Mouse (Mus musculus): ENCODE results near the gene Ankfn1. TPM values are rescaled to one million over a fixed set of nuclear protein-coding genes. Genes with fewer than 3 reads are reported as not detected.

Ankfn1 gene
- polyA plus RNA-seq (2011; ENCODE audit: insufficient read length, low read depth, missing spikeins): not detected in 2 replicates

DNA sequence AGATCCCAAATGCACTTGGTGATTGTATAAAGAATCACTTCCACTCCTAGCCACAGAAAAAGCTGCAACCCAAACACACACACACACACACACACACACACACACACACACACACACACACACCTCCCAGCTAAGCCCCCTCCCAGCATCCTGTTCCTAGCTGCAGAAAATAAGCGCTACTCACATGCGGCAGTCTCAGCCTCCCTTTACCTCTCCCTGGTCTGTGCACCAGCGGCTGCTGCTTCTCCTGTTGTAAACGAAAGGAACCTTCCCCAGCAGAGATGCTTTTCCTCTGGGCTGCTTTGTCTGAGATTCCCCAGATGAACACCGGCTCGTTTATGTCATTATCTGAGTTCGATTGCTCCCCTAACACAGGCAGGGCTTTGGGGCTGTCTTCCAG lies at the start of gene Ankfn1:
Gene Ankfn1 (minus strand): TSS at position 223 of the 400 bp plus-strand sequence.
- Histone ChIP-seq H3K27ac (ENCODE audit: insufficient read depth, low read length) (no peak within 1 kb of the TSS), H3K4me3 (ENCODE audit: insufficient read depth, low read length) (no peak within 1 kb of the TSS), H3K4me1 (ENCODE audit: control insufficient read depth, insufficient read depth, low read length) (no peaks in the 10 kb centered on the region)
- TF ChIP-seq POLR2A (IDR thresholded peaks at IDR 0.05; ENCODE audit: low read depth, low read length) (no peak), CTCF (IDR thresholded peaks at IDR 0.05; ENCODE audit: borderline replicate concordance, insufficient read depth, low read length) (no peak)

DNA sequence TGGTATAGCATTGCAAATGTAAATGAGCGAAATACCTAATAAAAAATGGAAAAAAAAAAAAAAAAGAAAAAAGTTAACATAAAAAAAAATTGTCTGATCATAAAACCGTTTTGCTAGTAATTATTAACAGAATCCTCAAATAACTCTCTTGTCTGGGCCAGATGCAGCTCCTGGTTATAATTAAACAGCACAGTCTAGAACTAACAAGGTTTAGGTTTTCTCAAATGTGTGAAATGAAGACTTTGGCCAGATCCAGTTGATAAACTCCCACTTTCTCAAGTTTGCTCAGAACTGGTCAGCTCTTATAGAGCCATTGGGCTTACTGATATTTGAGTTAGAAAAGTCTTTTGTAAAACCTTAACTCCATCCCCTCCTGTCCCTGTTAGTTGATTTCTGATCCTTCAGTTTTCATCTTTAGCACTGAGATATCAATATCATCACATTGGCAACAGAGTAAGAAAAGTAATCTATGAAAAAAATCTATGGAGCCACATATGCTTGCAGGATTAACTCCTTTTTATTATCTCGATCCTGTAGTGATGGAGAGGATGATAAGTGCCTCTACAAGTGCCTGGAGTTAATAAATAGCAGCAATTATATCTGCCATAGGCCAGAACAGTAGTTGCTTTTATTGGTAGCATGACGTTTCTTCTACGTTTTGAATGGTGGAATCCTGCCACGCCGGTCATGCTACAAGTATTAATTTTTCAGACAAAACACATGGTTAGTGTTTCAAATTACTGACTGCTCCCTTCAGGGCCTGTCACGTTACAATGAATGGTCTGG lies 46.4 kb upstream of the Ankfn1 start:
- TF ChIP-seq POLR2A (IDR thresholded peaks at IDR 0.05; ENCODE audit: low read depth, low read length) (no peak), CTCF (IDR thresholded peaks at IDR 0.05; ENCODE audit: borderline replicate concordance, insufficient read depth, low read length) (no peak)
- Histone ChIP-seq H3K27ac (ENCODE audit: insufficient read depth, low read length) (no peak overlapping the region), H3K4me3 (ENCODE audit: insufficient read depth, low read length) (no peak overlapping the region)

DNA sequence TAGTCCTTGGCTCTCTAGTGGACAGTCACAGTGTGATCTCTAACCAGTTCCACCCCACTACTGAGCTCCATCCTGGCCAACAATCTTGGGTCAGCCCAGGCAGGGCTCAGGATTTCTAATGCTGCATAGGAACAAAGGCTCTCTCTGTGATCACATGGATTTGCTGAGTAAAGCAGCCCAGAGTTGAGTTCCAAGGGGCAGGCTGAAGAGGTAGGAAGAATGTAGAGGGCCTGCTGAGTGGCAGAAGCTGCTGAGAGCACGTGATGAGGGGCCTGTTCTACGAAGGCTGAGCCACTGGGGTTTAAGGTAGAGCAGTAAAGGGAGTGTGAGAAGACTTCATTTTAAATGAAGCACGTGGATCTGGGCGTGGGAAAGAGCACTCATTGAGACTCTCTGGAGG lies 41.1 kb upstream of the Ankfn1 start:
- TF ChIP-seq CTCF (IDR thresholded peaks at IDR 0.05; ENCODE audit: borderline replicate concordance, insufficient read depth, low read length) (no peak), POLR2A (IDR thresholded peaks at IDR 0.05; ENCODE audit: low read depth, low read length) (no peak)
- no peak overlapping the region for H3K4me3 ChIP-seq (ENCODE audit: insufficient read depth, low read length)
- no peak overlapping the region for H3K27ac ChIP-seq (ENCODE audit: insufficient read depth, low read length)
- H3K4me1 ChIP-seq (ENCODE audit: control insufficient read depth, insufficient read depth, low read length): no peaks in the 10 kb centered on the region

More for the DNA sequence above, 46.4 kb upstream of the Ankfn1 start:
- H3K4me1 ChIP-seq (ENCODE audit: control insufficient read depth, insufficient read depth, low read length): no peaks in the 10 kb centered on the region

DNA sequence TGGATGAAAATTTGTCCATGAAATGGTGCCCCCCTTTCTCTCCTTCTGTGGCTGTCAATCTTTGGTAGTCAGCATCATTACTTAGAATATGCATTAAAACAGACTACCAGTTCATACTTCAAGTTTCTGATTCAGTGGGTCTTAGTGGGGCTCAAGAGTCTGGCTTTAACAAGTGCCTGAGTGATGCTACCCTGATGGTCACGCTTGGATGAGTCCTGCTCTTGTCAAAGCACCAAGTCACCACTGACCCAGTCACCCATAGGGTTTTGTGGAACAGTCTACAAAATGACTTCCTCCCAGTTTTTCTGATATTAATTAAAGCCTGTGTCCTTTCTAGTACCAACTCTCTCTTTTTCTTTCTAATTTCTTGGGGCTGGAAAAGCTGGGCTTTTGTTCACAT lies 34.0 kb upstream of the Ankfn1 start:
- no peak for TF ChIP-seq POLR2A (IDR thresholded peaks at IDR 0.05; ENCODE audit: low read depth, low read length)
- TF ChIP-seq CTCF (IDR thresholded peaks at IDR 0.05; ENCODE audit: borderline replicate concordance, insufficient read depth, low read length): no peak
- Histone ChIP-seq H3K4me3 (ENCODE audit: insufficient read depth, low read length) (no peak overlapping the region), H3K27ac (ENCODE audit: insufficient read depth, low read length) (no peak overlapping the region), H3K4me1 (ENCODE audit: control insufficient read depth, insufficient read depth, low read length) (no peaks in the 10 kb centered on the region)

DNA sequence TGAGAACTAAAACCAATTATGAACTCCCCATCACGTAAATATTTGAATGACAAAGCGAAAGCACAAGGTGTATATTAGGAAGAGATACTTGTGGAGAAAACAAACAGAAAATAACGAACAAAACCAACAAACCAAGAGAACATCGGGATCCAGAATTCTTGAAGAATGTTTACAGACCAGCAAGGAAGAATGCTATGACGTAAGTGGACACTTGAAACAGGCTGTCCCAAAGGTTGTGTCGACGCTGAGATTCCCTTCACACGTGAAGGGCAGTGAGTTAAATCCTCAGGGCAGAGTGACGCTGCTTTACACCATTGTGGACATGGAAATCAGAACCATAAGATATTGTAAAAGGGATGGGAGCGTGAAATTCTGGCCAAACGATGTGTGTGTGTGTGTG lies 30.5 kb upstream of the Ankfn1 start:
- Histone ChIP-seq H3K4me3 (ENCODE audit: insufficient read depth, low read length) (no peak overlapping the region), H3K4me1 (ENCODE audit: control insufficient read depth, insufficient read depth, low read length) (no peaks in the 10 kb centered on the region), H3K27ac (ENCODE audit: insufficient read depth, low read length) (no peak overlapping the region)
- no peak for TF ChIP-seq POLR2A (IDR thresholded peaks at IDR 0.05; ENCODE audit: low read depth, low read length)

DNA sequence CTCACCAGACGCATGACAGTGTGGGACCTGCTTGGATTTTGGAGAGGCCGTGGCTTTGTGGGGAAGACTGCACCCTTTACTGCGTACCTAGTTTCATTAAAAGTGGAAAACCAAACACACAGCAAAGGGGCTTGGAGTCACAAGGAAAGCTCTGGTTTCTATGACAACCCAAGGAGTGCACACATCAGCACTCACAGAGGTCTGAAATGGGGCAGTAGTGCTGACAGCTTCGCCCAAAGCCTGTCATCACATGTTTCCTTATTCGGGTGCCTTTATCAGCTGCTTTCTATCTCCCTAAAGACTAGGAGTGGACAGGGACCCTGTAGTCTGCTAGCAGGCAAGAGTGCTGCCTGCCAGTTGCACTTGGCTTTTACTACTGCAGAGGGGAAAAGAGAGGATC lies 27.4 kb upstream of the Ankfn1 start:
- TF ChIP-seq POLR2A (IDR thresholded peaks at IDR 0.05; ENCODE audit: low read depth, low read length) (no peak), CTCF (IDR thresholded peaks at IDR 0.05; ENCODE audit: borderline replicate concordance, insufficient read depth, low read length) (no peak)
- no peak overlapping the region for H3K27ac ChIP-seq (ENCODE audit: insufficient read depth, low read length)
- H3K4me1 ChIP-seq (ENCODE audit: control insufficient read depth, insufficient read depth, low read length): no peaks in the 10 kb centered on the region
- H3K4me3 ChIP-seq (ENCODE audit: insufficient read depth, low read length): no peak overlapping the region

DNA sequence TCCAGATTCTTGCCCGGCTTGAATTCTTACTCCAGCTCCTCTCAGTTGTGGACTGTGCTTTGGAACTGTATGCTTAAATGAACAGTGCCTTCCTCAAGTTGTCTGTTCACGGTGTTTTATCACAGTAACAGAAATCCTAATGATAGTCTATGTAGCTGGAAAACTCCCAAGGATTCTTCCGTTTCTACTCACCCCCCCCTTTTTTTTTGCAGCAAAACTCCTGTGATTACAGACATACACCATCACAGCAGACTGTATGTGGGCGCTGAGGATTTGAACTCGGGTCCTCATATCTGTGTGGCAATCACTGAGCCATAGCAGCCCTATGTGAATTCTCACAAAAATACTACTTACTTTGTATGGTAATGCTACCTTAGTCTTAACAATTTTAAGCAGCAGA lies 26.5 kb upstream of the Ankfn1 start:
- no peak overlapping the region for H3K4me3 ChIP-seq (ENCODE audit: insufficient read depth, low read length)
- no peak overlapping the region for H3K27ac ChIP-seq (ENCODE audit: insufficient read depth, low read length)
- TF ChIP-seq POLR2A (IDR thresholded peaks at IDR 0.05; ENCODE audit: low read depth, low read length) (no peak), CTCF (IDR thresholded peaks at IDR 0.05; ENCODE audit: borderline replicate concordance, insufficient read depth, low read length) (no peak)
- H3K4me1 ChIP-seq (ENCODE audit: control insufficient read depth, insufficient read depth, low read length): no peaks in the 10 kb centered on the region

DNA sequence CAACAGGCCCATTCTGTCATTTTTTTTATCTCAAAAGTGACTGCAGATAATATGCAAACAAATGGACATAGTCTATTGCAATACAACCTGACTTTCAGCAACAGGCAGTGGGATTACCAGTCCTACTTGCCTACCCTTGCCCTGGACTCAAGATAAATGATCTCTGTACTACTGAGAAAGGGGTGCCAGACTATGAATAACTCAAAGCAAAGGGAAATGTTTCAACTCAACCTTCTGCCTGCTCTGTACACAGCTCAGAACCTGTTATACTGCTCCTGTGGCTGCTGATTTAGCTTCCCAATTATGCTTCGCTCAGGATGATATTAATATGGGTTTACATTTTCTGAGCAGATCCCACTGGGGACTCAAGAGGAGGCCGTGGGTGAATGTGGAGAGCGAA lies 15.3 kb upstream of the Ankfn1 start:
- TF ChIP-seq POLR2A (IDR thresholded peaks at IDR 0.05; ENCODE audit: low read depth, low read length) (no peak), CTCF (IDR thresholded peaks at IDR 0.05; ENCODE audit: borderline replicate concordance, insufficient read depth, low read length) (no peak)
- Histone ChIP-seq H3K4me3 (ENCODE audit: insufficient read depth, low read length) (no peak overlapping the region), H3K27ac (ENCODE audit: insufficient read depth, low read length) (no peak overlapping the region), H3K4me1 (ENCODE audit: control insufficient read depth, insufficient read depth, low read length) (no peaks in the 10 kb centered on the region)

DNA sequence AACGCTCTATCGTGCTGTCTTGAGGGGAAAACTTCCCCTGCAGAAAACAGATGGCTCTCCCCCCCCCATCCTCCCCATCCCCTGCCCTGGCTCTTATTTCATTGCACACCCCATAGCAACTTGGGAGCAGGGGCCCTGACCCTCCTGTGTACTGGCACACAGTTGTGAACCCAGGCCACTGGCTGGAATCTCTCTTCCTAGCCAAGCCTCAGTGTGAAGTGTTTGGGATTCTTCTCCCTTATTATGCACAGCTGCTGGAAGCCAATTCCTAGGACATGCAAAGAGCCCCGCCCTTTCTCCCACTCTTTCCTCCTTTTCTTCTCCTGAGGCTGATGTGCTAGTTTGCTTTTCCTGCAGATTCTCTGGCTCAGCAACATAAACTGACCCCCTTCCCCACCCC lies 1.4 kb downstream of the Ankfn1 start:
- Histone ChIP-seq H3K4me1 (ENCODE audit: control insufficient read depth, insufficient read depth, low read length) (no peaks in the 10 kb centered on the region), H3K27ac (ENCODE audit: insufficient read depth, low read length) (no peak overlapping the region), H3K4me3 (ENCODE audit: insufficient read depth, low read length) (no peak overlapping the region)
- TF ChIP-seq CTCF (IDR thresholded peaks at IDR 0.05; ENCODE audit: borderline replicate concordance, insufficient read depth, low read length): no peak
- no peak for TF ChIP-seq POLR2A (IDR thresholded peaks at IDR 0.05; ENCODE audit: low read depth, low read length)

DNA sequence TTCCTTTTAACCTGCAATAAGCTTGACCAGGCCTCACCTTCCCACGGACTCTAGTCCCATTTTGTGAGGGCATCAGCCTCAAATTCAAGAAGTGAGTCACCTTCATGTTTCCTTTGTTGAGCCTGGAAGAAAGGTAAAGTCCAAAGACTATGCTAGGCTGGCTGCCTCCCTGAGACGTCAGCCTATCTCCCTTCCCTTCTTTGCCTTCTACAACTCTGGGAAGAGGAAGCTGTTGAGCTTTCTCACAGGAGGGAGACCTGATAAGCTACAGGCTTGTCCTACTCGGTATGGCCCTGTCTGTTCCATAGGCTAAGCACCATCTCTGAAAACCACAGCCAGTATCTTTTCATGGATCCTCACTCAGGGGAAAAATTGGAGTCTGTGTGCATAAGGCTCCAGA lies 2.5 kb downstream of the Ankfn1 start:
- H3K27ac ChIP-seq (ENCODE audit: insufficient read depth, low read length): no peak overlapping the region
- no peak for TF ChIP-seq POLR2A (IDR thresholded peaks at IDR 0.05; ENCODE audit: low read depth, low read length)
- no peak for TF ChIP-seq CTCF (IDR thresholded peaks at IDR 0.05; ENCODE audit: borderline replicate concordance, insufficient read depth, low read length)
- H3K4me3 ChIP-seq (ENCODE audit: insufficient read depth, low read length): no peak overlapping the region
- no peaks in the 10 kb centered on the region for H3K4me1 ChIP-seq (ENCODE audit: control insufficient read depth, insufficient read depth, low read length)
